Mouse (Mus musculus): ENCODE measurements at regions not wholly inside any gene's neighbourhood (a gene's known extent, or its start where the extent isn't known, plus 50 kb on each side); places are given as distances from the start of the nearest gene placed in this dataset.

GRCm38 (mm10) chr2:45287530-45288009, 170.4 kb upstream of the Zeb2 start:
- DNase-seq, result no peak

GRCm38 (mm10) chr2:45283811-45284210, 166.6 kb upstream of the Zeb2 start:
- no peak for DNase-seq

- peak; percentile 6 for DNase-seq
Observed at GRCm38 (mm10) chr2:45279490-45279889, 162.3 kb upstream of the Zeb2 start.

- no peak for DNase-seq
Observed at GRCm38 (mm10) chr2:45277602-45278001, 160.4 kb upstream of the Zeb2 start.

- DNase-seq, result no peak
Observed at GRCm38 (mm10) chr2:45276703-45277102, 159.5 kb upstream of the Zeb2 start.

GRCm38 (mm10) chr2:45270035-45270434, 152.8 kb upstream of the Zeb2 start:
- DNase-seq, result no peak

- DNase-seq, result no peak
Observed at GRCm38 (mm10) chr2:45265819-45266218, 148.6 kb upstream of the Zeb2 start.

GRCm38 (mm10) chr2:45261949-45262348, 144.8 kb upstream of the Zeb2 start:
- DNase-seq, result no peak

GRCm38 (mm10) chr2:45258897-45259296, 141.7 kb upstream of the Zeb2 start:
- DNase-seq, result no peak

GRCm38 (mm10) chr2:45256373-45256772, 139.2 kb upstream of the Zeb2 start:
- DNase-seq, result no peak

- no peak for DNase-seq
Observed at GRCm38 (mm10) chr2:45253936-45254335, 136.7 kb upstream of the Zeb2 start.

GRCm38 (mm10) chr2:45252321-45252720, 135.1 kb upstream of the Zeb2 start:
- DNase-seq, result no peak

GRCm38 (mm10) chr2:45249658-45250057, 132.5 kb upstream of the Zeb2 start:
- no peak for DNase-seq

GRCm38 (mm10) chr2:45246061-45246945, 129.1 kb upstream of the Zeb2 start:
- DNase-seq, result no peak

- no peak for DNase-seq
Observed at GRCm38 (mm10) chr2:45245506-45245905, 128.3 kb upstream of the Zeb2 start.

GRCm38 (mm10) chr2:45244491-45244890, 127.3 kb upstream of the Zeb2 start:
- no peak for DNase-seq

- DNase-seq, result peak; percentile 10
Observed at GRCm38 (mm10) chr2:45239501-45240292, 122.5 kb upstream of the Zeb2 start.

GRCm38 (mm10) chr2:45239001-45239400, 121.8 kb upstream of the Zeb2 start:
- DNase-seq, result no peak

- no peak for DNase-seq
Observed at GRCm38 (mm10) chr2:45236168-45236700, 119.0 kb upstream of the Zeb2 start.

- DNase-seq, result no peak
Observed at GRCm38 (mm10) chr2:45234148-45234547, 117.0 kb upstream of the Zeb2 start.

- no peak for DNase-seq
Observed at GRCm38 (mm10) chr2:45230351-45231209, 113.4 kb upstream of the Zeb2 start.

GRCm38 (mm10) chr2:45229501-45229900, 112.3 kb upstream of the Zeb2 start:
- no peak for DNase-seq

Measured in thymus, postnatal 25 days (tissue).